Mouse (Mus musculus) 3T3-L1 (cell line): Measurements from ENCODE around the gene Zbtb8a.
A peak's percentile ranks its signal among the peaks of the same experiment; 100 is the strongest.

Source experiments
- DNase-seq: peaks from one replicate; pipeline ENCODE4 v3.0.0-alpha.2; 2015; ENCODE audit warnings: low read depth, low spot score

Zbtb8a gene

GRCm38 (mm10) chr4:129335216-129336074, 42.5 kb downstream of the Zbtb8a start, which contains the start of the genes Rbbp4 and Zbtb8os:
Gene Rbbp4, minus strand, starts transcription at chr4:129335370.
Gene Zbtb8os, plus strand, starts transcription at chr4:129335695.
- DNase-seq = peak; percentile 97

- DNase-seq = no peak
These were observed 43.2 kb downstream of the Zbtb8a start for GRCm38 (mm10) chr4:129334677-129335215.

GRCm38 (mm10) chr4:129332846-129333245, 45.1 kb downstream of the Zbtb8a start:
- peak; percentile 28 for DNase-seq

GRCm38 (mm10) chr4:129326191-129326590, 51.7 kb downstream of the Zbtb8a start:
- no peak for DNase-seq

- DNase-seq = peak; percentile 91
These were observed 53.2 kb downstream of the Zbtb8a start for GRCm38 (mm10) chr4:129324756-129325155.

GRCm38 (mm10) chr4:129323491-129323890, 54.4 kb downstream of the Zbtb8a start:
- no peak for DNase-seq

- DNase-seq = no peak
These were observed 55.9 kb downstream of the Zbtb8a start for GRCm38 (mm10) chr4:129322042-129322441.

- no peak for DNase-seq
These were observed 57.0 kb downstream of the Zbtb8a start for GRCm38 (mm10) chr4:129320876-129321275.

- DNase-seq = no peak
These were observed 64.0 kb downstream of the Zbtb8a start for GRCm38 (mm10) chr4:129313886-129314285.

- no peak for DNase-seq
These were observed 70.0 kb downstream of the Zbtb8a start for GRCm38 (mm10) chr4:129307936-129308335.

- DNase-seq = peak; percentile 36
These were observed 73.6 kb downstream of the Zbtb8a start for GRCm38 (mm10) chr4:129304306-129304705.

- peak; percentile 79 for DNase-seq
These were observed 74.1 kb downstream of the Zbtb8a start for GRCm38 (mm10) chr4:129303816-129304215.
